Mouse (Mus musculus): ENCODE measurements at regions not wholly inside any gene's neighbourhood (a gene's known extent, or its start where the extent isn't known, plus 50 kb on each side); places are given as distances from the start of the nearest gene placed in this dataset.
A peak's percentile ranks its signal among the peaks of the same experiment; 100 is the strongest.
"Not testable (repeated sequence)": the region's sequence is repeated elsewhere in the genome, so short reads cannot be mapped to it uniquely, and the experiment has no call there.

DNA sequence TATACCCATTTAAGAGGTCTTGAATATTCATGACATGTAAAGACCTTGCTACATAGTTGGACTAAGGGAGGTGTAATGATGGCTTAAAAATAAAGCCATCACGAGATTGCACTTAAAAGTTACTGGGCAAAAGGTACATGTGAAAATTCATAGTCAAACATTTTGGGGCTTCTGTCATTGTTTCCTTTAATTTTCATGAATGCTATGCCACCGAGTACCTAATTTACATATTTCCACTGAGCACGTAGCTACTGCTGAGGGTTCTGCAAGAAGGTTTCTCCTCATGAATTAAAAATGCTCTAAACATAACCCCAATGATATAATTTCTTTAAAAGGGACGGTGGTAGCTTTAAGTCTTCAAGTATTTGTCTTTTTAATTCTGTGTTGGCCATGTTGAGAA lies 800.4 kb downstream of the Ets1 start:
- no peak for DNase-seq (ENCODE audit: inconsistent ontology term)

DNA sequence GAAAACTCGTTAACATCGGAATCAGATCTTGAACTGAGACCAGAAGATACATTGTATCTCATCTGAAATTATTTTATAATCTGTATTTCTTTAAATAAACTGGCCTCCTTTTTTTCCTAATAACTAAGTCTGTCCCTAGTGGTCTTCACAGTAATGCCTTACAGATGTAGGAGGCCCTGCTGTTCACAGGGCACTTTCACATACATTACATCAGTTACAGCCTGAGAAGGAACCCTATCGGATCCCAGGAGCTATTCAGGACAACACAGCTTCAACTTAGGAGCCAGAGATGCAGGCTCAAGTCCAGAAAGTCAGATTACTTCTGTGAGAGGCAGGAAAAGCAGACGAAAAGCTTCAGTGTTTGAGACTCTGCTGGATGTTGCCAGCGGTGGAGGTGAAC lies 806.2 kb downstream of the Ets1 start:
- DNase-seq (ENCODE audit: inconsistent ontology term): no peak

DNA sequence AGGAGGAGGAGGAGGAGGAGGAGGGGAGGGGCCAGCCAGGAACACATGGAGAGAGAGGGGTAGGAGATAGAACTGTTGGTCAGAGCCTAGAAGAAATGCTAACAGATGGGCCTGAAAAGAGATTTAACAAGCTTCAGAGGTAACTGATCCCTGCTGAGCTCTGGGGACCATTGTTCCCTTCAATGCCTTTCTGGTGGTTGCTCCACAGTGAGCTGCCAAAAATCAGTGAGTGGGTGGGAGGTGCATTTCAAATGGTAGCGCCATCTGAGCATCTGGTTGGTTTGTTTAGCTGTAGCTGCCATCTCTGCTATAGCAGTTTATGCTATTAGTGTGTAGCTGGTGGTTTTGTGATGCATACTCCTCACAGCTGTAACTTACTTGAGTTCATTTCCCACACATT lies 809.9 kb downstream of the Ets1 start:
- peak; percentile 44 for DNase-seq (ENCODE audit: inconsistent ontology term)

DNA sequence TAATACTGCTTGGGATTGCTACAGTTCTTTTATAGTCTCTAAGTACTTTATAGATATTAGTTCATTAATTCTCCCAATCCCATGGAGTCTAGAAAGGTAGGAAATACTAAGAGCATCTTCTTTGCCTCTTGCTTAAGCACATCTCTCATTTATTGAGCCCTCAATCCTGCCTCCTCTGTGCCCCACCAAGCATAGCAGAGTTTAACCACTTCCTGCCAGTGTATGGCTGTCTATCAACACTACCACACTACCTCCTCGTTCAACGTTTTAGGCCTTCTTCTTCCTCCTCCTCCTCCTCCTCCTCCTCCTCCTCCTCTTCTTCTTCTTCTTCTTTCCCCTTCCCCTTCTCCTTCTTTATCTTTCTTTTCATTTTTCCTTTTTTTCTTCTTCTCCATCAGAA lies 839.1 kb downstream of the Ets1 start:
- DNase-seq (ENCODE audit: inconsistent ontology term): no peak

DNA sequence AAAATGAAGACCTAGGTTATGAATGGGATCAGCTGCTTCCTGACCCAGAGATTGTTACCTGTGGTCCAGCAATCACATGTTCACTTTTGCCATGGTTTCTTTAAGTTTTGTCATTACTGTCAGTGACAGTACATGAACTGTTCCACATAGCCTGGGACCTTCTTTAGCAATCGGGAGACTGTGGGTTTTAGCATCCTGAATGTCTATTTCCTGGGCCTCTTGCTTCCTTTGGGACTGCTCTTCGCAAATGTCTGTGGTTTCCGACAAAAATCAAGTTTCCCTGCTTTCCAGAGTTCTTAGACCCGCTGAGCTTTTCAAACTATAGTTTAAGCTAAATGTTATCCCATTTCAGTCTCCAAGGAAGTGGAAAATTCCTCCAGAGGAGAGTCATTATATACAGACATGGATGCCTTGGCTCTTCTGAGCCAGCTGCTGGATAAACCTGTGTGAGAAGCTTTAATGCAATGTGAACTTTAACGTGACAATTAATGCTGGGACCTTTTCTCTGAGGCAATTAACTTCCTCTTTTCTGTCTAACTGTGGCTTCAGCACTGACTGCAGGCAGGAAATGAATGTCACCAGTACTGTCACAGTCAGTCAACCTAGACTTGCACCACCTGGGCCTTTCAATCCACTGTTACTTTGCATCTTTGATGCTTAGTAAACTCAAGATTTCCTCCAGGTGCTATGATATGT lies 847.0 kb downstream of the Ets1 start:
- DNase-seq (ENCODE audit: inconsistent ontology term): no peak

DNA sequence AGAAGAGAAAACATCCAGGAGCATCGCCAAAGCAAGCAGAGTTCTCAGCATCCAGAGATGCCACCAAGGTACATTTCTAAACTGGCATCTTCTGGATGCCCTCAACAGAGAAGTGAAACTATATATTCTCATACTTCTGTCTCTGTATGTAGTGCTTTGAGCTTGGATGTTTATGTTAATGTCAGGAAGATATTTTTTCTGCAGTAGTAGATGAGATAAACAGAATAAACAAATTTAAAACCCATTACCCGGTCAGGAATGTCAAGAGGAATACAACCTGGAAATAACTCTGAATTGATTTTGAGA lies 847.5 kb downstream of the Ets1 start:
- DNase-seq (ENCODE audit: inconsistent ontology term): no peak

DNA sequence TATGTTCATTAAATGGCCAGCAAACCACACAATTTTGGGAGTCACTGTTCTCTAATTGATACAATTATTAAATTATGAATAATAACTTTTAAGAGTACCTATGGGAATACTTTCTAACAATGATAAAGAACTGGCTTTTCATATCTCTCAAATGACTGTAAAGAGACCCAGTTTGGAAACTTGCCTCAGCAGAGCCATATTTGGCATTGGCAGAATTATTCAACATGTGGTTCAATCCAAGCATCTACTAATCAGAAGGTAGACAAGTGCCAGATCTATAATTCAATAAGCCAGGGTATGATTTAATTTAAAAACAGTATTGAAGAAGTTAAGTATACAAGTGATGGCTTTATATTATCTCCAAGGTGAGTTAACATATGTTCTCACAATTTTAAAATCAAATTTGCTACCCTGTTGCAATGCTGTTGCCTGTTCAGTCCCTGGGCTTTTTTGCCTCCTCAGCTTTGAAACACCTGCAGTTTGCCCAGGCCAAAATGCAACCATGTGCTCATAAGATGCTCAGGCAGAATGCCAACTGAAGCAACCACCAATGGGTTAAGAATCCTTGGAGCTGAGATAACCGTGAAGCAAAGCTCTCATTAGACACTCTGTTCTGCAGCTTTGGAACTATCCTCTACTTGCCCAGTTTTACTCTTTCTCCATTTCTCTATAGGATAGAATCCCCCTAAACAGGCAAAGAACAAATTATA lies 897.2 kb downstream of the Ets1 start:
- DNase-seq (ENCODE audit: inconsistent ontology term): no peak

DNA sequence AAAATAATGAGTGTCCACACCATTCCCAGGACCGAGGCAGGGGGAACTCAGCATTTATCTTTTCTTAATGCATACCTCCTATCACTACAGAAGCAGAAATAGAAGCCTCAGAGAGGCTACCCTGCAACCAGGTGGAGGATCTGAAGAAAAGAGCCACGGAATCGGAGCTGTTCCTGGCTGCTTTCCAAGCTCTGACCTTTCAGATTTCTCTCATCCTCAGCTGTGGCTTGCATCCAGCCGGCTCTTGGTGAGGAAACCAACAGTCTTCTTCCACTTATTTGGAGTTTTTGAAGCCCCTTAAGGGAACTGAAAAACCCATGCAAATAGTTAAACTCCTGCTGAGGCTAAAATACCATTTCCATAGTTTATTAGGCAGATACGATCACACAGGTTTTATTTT lies 907.3 kb downstream of the Ets1 start:
- DNase-seq (ENCODE audit: inconsistent ontology term): no peak

DNA sequence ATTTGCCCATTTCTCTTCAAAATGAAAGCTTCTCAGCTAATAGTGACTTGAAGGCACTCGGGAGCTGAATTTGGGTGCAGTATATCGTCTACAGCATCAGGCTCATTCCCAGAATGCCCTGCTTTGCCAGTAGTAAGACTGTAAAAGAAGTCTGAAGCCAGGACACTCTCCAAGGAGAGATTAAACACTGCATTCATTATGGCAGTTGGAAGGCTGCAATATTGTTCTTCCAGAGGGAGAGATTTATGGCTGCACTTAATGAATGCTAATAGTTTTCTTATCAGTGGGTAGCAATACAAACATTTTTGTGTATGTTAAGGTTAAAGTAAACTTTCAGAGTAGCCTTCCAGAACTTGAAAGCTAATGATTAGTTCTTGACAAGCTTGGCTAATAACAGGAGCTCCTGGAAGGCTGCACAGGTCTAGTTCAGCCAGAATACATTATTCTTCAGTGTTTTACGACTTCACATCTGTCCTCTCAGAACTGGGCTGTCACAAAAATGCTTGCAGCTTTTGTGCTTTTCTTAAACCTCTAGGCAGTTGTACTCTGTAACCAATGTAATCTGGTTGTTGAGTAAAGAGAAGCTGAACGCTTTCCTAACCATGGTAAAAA lies 910.2 kb downstream of the Ets1 start:
- DNase-seq (ENCODE audit: inconsistent ontology term): no peak

DNA sequence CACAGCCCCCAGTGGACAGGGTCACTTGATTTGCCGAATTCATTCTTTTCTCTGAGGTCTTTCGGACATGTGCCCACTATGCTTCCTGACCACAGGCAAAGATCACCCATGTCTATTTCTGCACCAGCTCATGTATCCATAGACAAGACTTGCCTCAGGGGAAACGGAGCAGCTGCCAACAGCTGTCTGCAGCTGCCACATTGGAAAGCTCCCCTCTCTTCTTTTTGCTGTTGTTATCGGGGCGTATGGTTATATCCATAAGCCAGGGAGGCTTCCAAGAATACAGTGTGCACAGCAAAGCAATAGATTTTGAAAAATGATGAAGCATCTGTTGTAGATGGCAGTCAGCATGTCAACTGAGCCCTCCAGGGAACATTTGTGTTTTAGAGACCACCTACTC lies 913.4 kb downstream of the Ets1 start:
- DNase-seq (ENCODE audit: inconsistent ontology term): no peak

DNA sequence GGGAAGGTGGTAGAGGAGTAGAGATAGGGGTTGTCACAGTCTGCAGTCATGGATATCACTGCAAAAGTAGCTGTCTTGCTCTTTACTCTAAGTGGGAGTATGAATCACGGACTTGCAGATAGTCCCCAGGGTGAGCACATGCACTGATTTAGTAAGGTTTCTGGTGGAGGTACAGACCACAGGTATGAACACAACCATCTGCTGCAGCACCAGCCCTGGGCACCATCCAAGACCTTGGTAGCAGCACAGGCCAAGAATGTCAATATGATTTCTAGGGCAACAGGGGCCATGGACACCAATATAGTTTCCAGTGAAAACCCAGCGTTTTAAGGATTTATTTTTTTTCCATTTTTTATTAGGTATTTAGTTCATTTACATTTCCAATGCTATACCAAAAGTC lies 913.7 kb upstream of the Kirrel3 start:
- DNase-seq (ENCODE audit: inconsistent ontology term): no peak

DNA sequence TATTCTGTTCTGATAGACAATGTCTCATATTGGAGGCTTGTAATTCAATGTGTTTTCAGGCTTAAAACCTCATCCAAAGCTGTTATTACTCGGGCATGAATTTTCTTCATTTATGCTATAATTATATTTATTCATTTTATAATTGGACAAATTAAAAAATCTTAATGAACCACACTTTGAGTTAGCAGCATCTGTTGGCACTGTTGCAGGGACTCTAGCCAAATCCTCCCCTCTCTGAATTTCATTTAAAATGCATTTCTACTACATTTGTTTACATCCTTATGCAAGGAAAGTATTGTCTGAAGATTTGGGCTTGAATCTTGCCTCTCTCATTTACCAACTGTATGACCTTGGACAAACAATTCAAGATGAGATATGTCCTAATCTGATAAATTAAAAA lies 874.2 kb upstream of the Kirrel3 start:
- DNase-seq (ENCODE audit: inconsistent ontology term): no peak

DNA sequence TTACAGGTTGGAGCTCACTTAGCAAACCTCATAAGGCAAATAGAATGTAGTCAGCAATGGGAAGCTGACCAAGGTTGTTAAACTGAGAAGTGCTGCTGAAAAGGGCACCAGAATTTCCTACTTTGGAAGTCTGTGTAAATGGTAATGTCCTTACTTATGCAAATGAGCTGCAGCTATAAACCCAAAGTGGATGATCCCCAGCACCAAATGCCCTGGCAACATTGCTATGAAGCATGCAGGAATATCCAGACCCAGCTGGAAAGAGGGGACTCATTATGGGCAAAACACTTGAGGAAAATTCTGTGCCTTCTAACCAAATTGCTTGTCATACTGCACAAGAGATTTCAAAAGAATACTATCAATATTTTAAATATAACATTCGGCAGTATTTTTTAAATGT lies 861.3 kb upstream of the Kirrel3 start:
- DNase-seq (ENCODE audit: inconsistent ontology term): no peak

DNA sequence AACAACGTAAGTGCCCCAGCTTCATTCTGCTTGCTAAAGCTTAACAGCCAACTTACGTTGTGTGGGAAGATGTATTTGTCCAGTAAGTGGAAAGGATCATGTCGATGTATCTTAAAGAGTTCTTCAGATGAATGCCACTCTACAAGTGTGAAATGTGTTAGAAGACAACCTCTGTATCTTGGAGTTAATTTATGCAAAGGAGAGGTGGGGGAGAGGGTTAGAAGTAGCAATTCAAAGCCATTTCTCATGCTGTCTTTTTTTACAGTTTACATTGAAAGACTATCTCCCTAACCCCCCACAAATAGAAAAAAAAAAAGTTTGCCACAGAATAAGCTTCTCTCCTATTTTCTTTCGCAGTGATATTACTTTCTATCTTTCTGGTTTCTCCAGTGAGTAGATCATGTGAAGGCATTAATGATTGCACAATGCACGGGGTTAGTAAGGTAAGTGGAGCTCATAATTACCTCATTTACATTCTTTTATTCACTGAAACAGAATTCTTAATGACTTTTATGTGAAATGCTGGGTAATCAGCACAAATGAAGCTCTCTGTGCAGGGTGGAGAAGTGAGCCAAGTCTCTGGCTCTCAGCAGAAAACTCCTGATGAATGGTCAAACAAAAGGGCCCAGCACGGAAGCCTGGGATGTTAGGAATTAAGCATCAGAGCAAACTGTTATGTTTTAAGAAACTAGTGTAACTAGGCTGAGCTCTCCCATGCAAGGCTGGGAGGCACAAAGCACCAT lies 855.8 kb upstream of the Kirrel3 start:
- DNase-seq (ENCODE audit: inconsistent ontology term): peak; percentile 55

DNA sequence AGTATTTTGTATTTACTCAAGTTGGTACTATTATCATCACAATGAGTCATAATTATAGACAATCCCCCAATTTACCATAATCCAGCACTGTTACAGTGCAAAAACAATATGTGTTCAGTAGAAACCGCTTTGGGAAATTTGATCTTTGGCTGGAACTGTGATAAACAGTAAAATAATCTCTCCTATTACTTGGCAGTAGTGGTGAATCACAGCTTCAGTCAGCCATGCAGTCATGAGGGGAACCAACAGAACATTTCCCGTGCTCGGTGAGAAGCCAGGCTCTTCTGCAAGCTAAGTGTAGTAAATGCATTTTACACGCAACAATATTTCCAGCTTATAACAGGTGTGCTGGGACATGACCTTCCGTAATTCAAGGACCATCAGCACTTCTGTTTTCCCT lies 822.7 kb upstream of the Kirrel3 start:
- no peak for DNase-seq (ENCODE audit: inconsistent ontology term)

DNA sequence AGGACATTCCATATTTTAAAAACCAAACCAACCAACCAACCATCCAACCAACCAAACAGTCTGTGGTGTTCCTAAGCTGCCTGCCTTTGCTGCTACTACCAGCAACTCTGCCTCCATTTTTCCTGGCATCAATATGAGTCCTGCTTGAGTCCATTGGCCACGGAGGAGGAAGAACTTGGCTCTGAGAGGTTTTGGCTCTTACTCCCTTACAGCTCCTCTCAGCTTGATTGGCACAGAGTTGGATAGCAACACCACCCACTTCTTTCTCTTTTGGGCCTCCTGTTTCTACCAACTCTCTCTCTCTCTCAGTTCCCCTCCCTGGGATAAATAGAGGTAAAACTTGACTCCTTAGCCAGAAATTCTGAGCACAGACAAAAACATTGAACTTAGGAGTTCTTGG lies 804.6 kb upstream of the Kirrel3 start:
- DNase-seq (ENCODE audit: inconsistent ontology term): peak; percentile 51

DNA sequence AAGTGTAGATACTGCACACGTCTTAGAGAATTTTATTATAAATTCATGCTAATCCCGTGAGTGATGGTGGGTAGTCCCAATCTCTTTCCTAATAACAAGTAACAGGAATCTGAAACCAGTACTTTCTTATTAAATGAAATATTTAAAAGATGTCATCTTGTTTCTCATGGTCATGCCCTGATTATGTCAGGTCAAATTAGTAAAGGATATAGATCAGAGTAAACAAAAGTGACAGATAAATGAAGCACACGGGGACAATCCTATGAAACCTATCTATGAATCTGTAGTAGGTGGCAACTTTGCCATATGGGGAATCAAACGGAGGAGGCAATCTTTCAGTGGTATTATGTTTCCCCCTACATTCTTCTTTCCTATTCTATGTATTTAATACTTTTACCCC lies 794.0 kb upstream of the Kirrel3 start:
- DNase-seq (ENCODE audit: inconsistent ontology term): no peak

DNA sequence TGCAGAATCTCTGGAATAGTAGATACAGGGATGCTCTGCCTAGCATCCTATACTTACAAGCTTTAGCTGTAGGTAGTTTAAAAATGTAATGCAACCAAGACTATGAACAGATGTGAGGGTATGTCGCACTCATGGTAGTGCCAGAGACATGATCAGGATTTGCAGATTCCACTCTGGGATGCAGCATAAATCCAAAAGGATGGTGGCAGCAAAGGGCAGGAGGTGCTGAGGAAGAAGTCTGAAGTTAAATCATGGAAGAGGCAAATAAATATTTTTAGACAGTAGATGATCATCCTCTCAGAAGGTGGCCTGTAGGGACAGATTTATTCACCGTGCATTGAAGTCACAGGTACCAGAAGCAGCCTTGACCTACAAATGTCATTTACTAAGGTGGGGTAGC lies 768.1 kb upstream of the Kirrel3 start:
- DNase-seq (ENCODE audit: inconsistent ontology term): no peak

DNA sequence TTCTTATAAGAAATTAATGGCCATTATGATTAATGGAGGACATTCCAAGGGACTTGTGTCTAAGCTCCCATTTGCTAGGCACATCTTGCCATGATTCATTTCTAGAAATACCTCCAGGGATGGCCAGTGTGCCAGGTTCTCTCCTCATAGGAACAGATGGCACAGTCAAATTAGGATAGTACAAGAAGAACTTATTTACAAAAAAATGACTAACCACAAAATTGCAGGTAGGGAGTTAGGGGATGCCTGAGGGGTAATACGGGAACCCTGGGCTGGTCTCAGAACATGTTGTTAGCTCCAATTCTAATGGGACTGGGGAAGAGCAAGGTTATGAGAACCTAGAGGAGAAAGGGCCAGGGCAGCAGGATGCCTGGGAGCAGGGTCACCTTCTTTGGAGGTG lies 760.9 kb upstream of the Kirrel3 start:
- DNase-seq (ENCODE audit: inconsistent ontology term): no peak

DNA sequence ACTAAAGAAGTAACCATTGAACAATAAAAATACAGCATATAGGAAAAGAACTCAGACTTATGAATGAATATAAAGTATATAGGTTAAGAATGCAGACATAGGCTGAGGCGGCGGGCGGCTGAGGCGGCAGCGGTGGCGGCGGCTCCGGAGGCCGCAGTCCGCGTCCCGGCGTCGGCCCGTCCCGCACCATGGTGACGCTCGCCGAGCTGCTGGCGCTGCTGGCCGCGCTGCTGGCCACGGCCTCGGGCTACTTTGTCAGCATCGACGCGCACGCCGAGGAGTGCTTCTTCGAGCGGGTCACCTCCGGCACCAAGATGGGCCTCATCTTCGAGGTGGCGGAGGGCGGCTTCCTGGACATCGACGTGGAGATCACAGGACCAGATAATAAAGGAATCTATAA lies 757.6 kb upstream of the Kirrel3 start:
- DNase-seq (ENCODE audit: inconsistent ontology term): not testable (repeated sequence)

DNA sequence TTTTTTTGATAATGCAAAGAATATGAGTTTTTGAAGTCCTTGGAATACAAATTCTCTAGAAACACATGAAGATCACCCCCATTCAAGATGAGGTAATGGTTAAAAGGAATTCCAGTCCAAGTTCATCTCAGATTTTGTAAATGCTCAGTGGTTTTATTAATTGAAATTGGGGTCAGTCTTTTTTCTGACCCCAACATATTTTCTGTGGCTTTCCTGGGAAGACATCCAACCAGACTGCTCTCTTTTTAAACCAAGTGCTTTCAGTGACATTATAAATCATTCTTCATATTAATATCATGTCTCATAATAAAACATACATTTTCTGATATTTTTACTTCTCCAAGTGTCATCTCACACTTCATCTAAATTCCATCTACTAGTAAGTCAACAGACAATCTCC lies 725.0 kb upstream of the Kirrel3 start:
- DNase-seq (ENCODE audit: inconsistent ontology term): peak; percentile 74

DNA sequence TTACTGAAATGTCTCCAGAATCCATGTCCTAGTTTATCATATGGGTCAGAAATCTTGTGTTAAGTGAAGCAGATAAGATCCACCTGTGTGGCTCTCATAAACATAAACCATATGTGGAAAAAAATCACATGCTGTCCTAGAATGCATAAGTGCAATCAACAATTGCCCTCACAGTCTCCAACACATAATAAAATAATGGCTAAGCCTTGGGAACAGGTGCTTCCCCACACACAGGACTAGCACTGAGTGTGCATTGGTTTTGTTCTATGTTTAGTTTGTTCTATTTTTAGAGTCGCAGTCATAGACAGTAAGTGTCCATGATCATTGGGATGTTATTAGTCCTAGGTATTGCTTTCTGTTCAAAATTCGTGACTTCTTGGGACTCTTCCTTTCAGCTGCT lies 719.5 kb upstream of the Kirrel3 start:
- no peak for DNase-seq (ENCODE audit: inconsistent ontology term)

DNA sequence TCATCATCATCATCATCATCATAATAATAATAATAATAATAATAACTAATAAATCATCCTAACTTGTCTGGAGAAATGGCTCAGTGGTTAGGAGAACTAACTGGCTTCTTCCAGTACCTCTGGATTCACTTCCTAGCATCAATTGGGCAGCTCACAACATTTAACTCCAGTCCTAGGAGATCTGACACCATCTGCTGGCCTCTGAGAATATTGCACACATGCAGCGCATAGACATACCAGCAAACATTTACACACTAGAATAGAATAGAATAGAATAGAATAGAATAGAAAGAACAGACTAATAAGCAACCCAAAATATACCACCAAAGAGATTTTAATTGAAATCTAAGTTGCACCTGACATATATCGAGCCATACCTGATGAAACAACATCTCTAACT lies 715.9 kb upstream of the Kirrel3 start:
- no peak for DNase-seq (ENCODE audit: inconsistent ontology term)
